Mouse (Mus musculus) megakaryocyte, embryonic 14.5 days (primary cell): ENCODE results near the gene Utp6.

ENCODE experiments used
- FLI1 ChIP-seq: IDR thresholded peaks from 2 replicates; pipeline ENCODE4 v1.6.1; 2012; ENCODE audit warnings: low read length, inconsistent platforms, mixed read lengths
- GATA1 ChIP-seq: IDR thresholded peaks from 3 replicates; pipeline ENCODE4 v1.6.1; 2012; ENCODE audit warnings: mixed read lengths, low read length, inconsistent platforms, borderline replicate concordance

DNA sequence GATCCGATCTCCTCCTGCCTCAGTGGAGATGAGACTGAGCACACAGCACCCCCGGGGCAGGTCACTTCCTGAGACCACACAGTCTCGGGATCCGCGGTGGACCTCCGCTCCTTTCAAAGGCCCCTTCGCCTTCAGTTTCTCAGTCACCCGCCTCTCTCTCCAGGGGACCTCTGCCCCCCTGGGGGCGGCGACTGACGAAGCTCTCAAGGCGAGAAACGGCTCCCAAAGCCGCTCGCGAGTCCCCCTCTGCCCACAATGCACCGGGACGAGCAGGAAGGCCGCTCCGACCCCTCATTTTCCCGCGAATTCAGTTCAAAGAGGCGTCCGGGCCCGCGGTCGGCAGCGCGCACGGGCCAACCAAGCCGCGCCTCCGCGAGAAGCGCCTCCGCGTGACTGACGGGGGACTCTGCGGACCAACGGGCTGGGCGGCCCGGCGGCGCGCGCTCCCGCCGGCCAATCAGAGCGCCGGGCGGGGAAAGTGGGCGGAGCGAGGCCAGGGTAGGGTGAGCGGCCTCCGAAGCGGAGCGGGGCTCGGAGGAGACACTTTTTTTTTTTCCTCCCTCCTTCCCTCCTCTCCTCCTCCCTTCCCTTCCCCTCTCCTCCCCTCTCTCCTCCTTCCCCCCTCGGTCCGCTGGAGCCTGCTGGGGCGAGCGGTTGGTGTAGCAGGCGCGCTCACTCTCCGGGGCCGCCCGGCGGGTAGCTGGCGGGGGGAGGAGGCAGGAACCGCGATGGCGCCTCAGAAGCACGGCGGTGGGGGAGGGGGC lies 30.6 kb upstream of the Utp6 start, which contains the start of gene Suz12:
- TF ChIP-seq GATA1 (no peak), FLI1 (no peak)
